Mouse (Mus musculus): ENCODE results near the gene Prkce. TPM values are rescaled to one million over a fixed set of nuclear protein-coding genes. Genes with fewer than 3 reads are reported as not detected.

Prkce gene
- polyA plus RNA-seq, 1 experiment from 2014 or later, result 6.7 TPM

DNA sequence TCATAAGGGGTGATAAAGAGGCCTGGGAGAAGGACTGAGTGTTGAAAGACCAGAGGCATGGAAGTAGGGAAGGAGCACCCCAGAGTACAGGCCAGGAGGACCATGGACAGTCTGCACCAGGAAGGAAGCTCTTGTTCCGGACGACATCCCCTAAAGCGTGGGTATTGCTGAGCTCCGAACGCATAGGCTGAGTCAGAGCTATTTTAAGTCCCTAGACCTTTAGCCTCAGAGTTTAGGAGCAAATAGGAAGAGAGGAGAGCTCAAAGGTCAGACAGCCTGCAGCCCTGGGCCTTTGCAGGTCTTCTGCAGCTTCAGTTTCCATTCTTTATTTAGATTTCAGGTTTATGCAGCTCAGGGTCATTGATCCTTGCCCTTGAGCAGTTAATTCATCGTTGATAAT, 433.5 kb downstream of the Prkce start:
- DNase-seq (ENCODE audit: low spot score), result no peak
- no peaks in the 10 kb centered on the region for H3K9me3 ChIP-seq (replicated peaks; ENCODE audit: control insufficient read depth, low read length)
- H3K4me1 ChIP-seq (ENCODE audit: control insufficient read depth, insufficient read depth, low read length), result no peaks in the 10 kb centered on the region
- no peak overlapping the region for H3K27ac ChIP-seq (replicated peaks; ENCODE audit: low read depth, low read length)
- no peak overlapping the region for H3K4me3 ChIP-seq (ENCODE audit: low read depth, low read length)
- no peak for ATAC-seq (replicated peaks; ENCODE audit: insufficient number of reproducible peaks, low FRiP score, low TSS enrichment, low read depth)
- H3K9ac ChIP-seq (replicated peaks; ENCODE audit: low read length), result no peak overlapping the region
- H3K36me3 ChIP-seq (replicated peaks; ENCODE audit: control insufficient read depth, insufficient read depth, low read depth, low read length), result no peaks in the 10 kb centered on the region
- 48% methylated on average over 6 of the region's 6 CpGs for whole genome bisulfite sequencing
- no peak overlapping the region for H3K4me2 ChIP-seq (ENCODE audit: low read depth, low read length)
- H3K27me3 ChIP-seq (ENCODE audit: control insufficient read depth, insufficient read depth, low read length), result no peaks in the 10 kb centered on the region

DNA sequence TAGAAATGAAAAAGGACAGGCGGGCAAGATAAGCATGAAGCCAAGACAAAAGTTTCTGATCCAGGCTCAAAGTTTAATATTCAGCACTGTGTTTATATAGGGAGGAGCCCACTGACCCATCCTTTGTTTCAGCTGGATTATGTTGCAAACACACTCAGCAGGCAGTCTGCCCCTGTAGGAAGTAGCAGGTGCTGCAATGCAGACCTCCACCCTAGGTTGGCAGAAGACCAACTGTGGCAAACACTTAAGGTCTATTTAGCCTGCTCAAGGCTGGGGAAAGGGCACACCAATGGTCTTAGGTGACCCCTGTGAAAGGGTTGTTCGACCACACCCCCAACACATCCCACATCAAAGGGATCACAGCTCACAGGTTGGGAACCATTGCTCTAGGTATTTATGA, 434.3 kb downstream of the Prkce start:
- no peaks in the 10 kb centered on the region for H3K36me3 ChIP-seq (replicated peaks; ENCODE audit: control insufficient read depth, insufficient read depth, low read depth, low read length)
- no peak overlapping the region for H3K27ac ChIP-seq (replicated peaks; ENCODE audit: low read depth, low read length)
- ATAC-seq (replicated peaks; ENCODE audit: insufficient number of reproducible peaks, low FRiP score, low TSS enrichment, low read depth) (no peak), DNase-seq (ENCODE audit: low spot score) (no peak)
- 81% methylated on average over 2 of the region's 2 CpGs for WGBS
- H3K9me3 ChIP-seq (replicated peaks; ENCODE audit: control insufficient read depth, low read length), result no peaks in the 10 kb centered on the region
- no peaks in the 10 kb centered on the region for H3K4me1 ChIP-seq (ENCODE audit: control insufficient read depth, insufficient read depth, low read length)
- no peak overlapping the region for H3K9ac ChIP-seq (replicated peaks; ENCODE audit: low read length)
- H3K4me3 ChIP-seq (ENCODE audit: low read depth, low read length), result no peak overlapping the region
- no peaks in the 10 kb centered on the region for H3K27me3 ChIP-seq (ENCODE audit: control insufficient read depth, insufficient read depth, low read length)
- no peak overlapping the region for H3K4me2 ChIP-seq (ENCODE audit: low read depth, low read length)

DNA sequence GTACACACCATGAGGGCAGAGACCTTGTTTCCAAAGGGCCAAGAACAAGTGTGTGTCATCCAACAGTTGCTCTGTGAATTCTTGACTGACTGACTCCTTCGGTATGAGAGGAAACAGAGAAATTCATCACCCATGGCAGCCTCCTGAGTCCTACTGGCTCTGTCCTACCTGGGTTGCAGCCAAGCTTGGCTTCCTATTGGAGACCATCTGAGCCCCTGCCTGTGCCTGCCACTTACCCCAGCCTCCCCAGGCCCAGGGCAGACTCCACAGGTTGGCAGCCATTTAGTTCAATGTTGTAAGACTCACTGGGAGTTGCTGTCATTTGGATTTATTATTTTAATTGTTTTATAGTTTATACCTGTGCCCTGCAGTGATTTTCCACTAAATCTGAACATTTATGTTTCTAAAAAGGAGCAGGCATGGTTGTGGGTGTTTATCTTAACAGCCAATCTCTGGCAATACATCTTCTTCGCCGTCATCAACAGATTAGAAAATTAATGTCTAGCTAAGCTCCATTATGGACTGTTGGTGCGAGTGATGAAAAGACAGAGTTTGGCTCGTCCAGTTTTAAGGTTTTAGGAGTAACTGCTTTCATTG, 436.4 kb downstream of the Prkce start:
- Histone ChIP-seq H3K9me3 (replicated peaks; ENCODE audit: control insufficient read depth, low read length) (no peaks in the 10 kb centered on the region), H3K27ac (replicated peaks; ENCODE audit: low read depth, low read length) (no peak overlapping the region), H3K4me1 (ENCODE audit: control insufficient read depth, insufficient read depth, low read length) (no peaks in the 10 kb centered on the region), H3K4me3 (ENCODE audit: low read depth, low read length) (no peak overlapping the region), H3K4me2 (ENCODE audit: low read depth, low read length) (no peak overlapping the region), H3K27me3 (ENCODE audit: control insufficient read depth, insufficient read depth, low read length) (no peaks in the 10 kb centered on the region), H3K9ac (replicated peaks; ENCODE audit: low read length) (no peak overlapping the region), H3K36me3 (replicated peaks; ENCODE audit: control insufficient read depth, insufficient read depth, low read depth, low read length) (no peaks in the 10 kb centered on the region)
- ATAC-seq (replicated peaks; ENCODE audit: insufficient number of reproducible peaks, low FRiP score, low TSS enrichment, low read depth), result no peak
- no peak for DNase-seq (ENCODE audit: low spot score)
- 92% methylated on average over 5 of the region's 5 CpGs for WGBS

DNA sequence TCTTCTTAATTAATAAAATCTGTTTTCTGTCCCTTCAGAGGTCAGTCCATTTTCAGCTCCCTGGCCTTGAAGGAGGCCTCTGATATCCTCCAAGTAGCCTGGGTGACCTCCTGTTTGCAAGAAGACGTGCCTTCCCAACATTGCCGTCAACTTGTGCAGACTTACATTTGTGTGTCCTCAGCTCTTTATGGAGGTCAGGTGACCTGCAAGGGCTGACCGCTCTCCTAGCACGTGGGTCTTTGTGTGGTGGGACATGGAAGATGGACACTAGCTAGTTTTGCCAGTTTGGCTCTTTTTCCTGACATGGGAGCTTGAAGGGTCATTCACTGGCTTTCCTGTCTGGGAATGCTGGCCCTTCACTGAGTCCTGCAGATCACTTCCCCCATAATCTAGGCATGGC, 440.4 kb downstream of the Prkce start:
- WGBS, result 76% methylated on average over 4 of the region's 4 CpGs
- Histone ChIP-seq H3K4me3 (ENCODE audit: low read depth, low read length) (no peak overlapping the region), H3K9ac (replicated peaks; ENCODE audit: low read length) (no peak overlapping the region), H3K36me3 (replicated peaks; ENCODE audit: control insufficient read depth, insufficient read depth, low read depth, low read length) (no peaks in the 10 kb centered on the region), H3K4me2 (ENCODE audit: low read depth, low read length) (no peak overlapping the region), H3K27ac (replicated peaks; ENCODE audit: low read depth, low read length) (no peak overlapping the region), H3K4me1 (ENCODE audit: control insufficient read depth, insufficient read depth, low read length) (no peaks in the 10 kb centered on the region), H3K27me3 (ENCODE audit: control insufficient read depth, insufficient read depth, low read length) (no peaks in the 10 kb centered on the region), H3K9me3 (replicated peaks; ENCODE audit: control insufficient read depth, low read length) (no peaks in the 10 kb centered on the region)
- ATAC-seq (replicated peaks; ENCODE audit: insufficient number of reproducible peaks, low FRiP score, low TSS enrichment, low read depth) (no peak), DNase-seq (ENCODE audit: low spot score) (no peak)

DNA sequence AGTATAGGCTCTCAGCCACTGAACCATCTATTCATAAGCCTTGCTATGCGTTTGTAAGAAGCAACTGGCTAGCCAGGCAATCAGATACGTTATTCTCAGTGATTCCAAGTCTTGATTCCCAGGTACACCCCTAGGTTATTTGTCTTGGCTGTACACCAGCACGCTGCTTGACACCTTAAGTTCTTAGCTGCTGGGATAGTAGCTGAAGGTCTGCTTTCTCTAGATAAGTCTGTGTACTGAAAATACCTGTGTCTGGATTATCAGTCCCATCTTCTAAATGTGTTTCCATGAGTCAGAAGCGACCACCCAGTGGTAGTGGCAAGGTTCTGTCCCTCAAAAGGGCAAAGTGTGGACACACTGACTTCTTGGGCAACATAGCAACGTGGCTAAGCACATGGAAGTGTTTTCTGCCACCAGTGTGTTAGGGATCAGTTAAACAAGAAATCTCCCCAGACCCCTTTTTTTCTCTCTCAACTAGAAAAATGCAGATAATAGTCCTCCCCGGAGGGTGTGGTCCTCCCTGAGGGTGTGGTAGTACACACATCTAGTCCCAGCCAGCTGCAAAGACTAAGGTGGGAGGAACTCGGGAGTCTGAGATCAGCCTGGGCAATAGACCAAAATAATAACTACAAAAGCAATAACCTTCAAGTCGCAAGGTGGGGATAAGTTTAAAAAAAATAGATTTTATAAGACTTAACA, 442.8 kb downstream of the Prkce start:
- H3K27me3 ChIP-seq (ENCODE audit: control insufficient read depth, insufficient read depth, low read length), result no peaks in the 10 kb centered on the region
- ATAC-seq (replicated peaks; ENCODE audit: insufficient number of reproducible peaks, low FRiP score, low TSS enrichment, low read depth), result no peak
- no peaks in the 10 kb centered on the region for H3K9me3 ChIP-seq (replicated peaks; ENCODE audit: control insufficient read depth, low read length)
- H3K27ac ChIP-seq (replicated peaks; ENCODE audit: low read depth, low read length), result no peak overlapping the region
- 78% methylated on average over 8 of the region's 8 CpGs for WGBS
- H3K4me2 ChIP-seq (ENCODE audit: low read depth, low read length), result no peak overlapping the region
- no peak for DNase-seq (ENCODE audit: low spot score)
- no peaks in the 10 kb centered on the region for H3K4me1 ChIP-seq (ENCODE audit: control insufficient read depth, insufficient read depth, low read length)
- no peak overlapping the region for H3K9ac ChIP-seq (replicated peaks; ENCODE audit: low read length)
- H3K4me3 ChIP-seq (ENCODE audit: low read depth, low read length), result no peak overlapping the region
- no peaks in the 10 kb centered on the region for H3K36me3 ChIP-seq (replicated peaks; ENCODE audit: control insufficient read depth, insufficient read depth, low read depth, low read length)

DNA sequence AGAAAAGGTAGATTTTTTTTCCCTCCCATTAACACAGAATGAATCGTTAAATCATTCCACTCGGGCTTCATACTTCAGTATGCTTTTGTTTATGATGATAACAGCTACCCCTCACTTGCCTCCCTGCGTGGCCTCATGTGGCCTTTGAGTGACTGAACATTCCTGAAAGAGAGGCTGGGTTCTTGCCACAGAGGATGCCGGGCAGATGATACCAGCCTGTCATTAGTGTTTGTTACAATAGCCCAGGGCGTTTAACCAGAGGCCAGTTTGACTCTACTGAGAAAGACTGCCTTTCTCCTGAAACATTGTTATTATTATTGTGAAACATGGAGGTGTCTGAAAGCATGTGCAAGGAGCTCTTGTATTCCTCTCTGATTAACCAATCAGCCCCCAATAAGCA, 444.2 kb downstream of the Prkce start:
- WGBS, result 64% methylated on average over 5 of the region's 5 CpGs

DNA sequence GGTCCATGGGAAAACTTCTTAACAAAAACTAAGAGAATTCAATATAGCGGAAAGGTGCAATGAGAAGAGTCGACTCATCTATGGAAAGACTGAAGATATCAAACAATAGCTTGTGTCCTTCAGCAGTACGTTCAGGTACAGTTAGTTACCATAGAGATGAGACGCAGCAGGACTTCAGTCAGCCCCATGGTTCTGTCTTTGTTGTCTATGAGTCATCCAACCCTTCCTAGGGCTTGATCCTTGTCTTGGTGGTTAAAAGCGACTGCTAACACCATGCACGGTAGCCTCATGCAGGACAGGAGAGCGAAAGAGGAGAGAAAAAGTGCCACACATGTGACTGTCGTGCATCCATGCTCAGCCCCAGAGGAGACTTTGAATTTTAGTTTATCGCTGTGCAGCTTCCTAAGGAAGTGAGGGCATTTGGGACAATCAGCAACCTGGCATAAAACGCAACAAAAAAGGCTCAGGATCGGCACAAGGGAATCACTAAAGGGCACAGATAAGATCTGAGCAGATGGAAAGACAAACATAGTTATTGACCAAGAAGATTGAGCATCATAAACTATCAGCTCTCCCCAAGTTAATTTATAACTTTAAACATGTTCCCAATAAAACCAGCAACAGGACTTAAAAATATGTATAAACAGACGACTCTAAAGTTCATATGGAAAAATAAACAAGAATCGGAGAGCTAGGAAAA, 448.2 kb downstream of the Prkce start:
- Histone ChIP-seq H3K9me3 (replicated peaks; ENCODE audit: control insufficient read depth, low read length) (no peaks in the 10 kb centered on the region), H3K4me3 (ENCODE audit: low read depth, low read length) (no peak overlapping the region), H3K36me3 (replicated peaks; ENCODE audit: control insufficient read depth, insufficient read depth, low read depth, low read length) (no peaks in the 10 kb centered on the region), H3K9ac (replicated peaks; ENCODE audit: low read length) (no peak overlapping the region), H3K27me3 (ENCODE audit: control insufficient read depth, insufficient read depth, low read length) (no peaks in the 10 kb centered on the region), H3K4me1 (ENCODE audit: control insufficient read depth, insufficient read depth, low read length) (no peaks in the 10 kb centered on the region; the same call in 1 of the 2 replicates), H3K27ac (replicated peaks; ENCODE audit: low read depth, low read length) (no peak overlapping the region), H3K4me2 (ENCODE audit: low read depth, low read length) (no peak overlapping the region)
- WGBS, result 88% methylated on average over 13 of the region's 13 CpGs
- ATAC-seq (replicated peaks; ENCODE audit: insufficient number of reproducible peaks, low FRiP score, low TSS enrichment, low read depth) (no peak), DNase-seq (ENCODE audit: low spot score) (no peak)

More for the DNA sequence above, 444.2 kb downstream of the Prkce start:
- Histone ChIP-seq H3K27ac (replicated peaks; ENCODE audit: low read depth, low read length) (no peak overlapping the region), H3K4me1 (ENCODE audit: control insufficient read depth, insufficient read depth, low read length) (no peaks in the 10 kb centered on the region), H3K4me2 (ENCODE audit: low read depth, low read length) (no peak overlapping the region), H3K9me3 (replicated peaks; ENCODE audit: control insufficient read depth, low read length) (no peaks in the 10 kb centered on the region), H3K4me3 (ENCODE audit: low read depth, low read length) (no peak overlapping the region), H3K9ac (replicated peaks; ENCODE audit: low read length) (no peak overlapping the region), H3K36me3 (replicated peaks; ENCODE audit: control insufficient read depth, insufficient read depth, low read depth, low read length) (no peaks in the 10 kb centered on the region), H3K27me3 (ENCODE audit: control insufficient read depth, insufficient read depth, low read length) (no peaks in the 10 kb centered on the region)
- DNase-seq (ENCODE audit: low spot score) (no peak), ATAC-seq (replicated peaks; ENCODE audit: insufficient number of reproducible peaks, low FRiP score, low TSS enrichment, low read depth) (no peak)

DNA sequence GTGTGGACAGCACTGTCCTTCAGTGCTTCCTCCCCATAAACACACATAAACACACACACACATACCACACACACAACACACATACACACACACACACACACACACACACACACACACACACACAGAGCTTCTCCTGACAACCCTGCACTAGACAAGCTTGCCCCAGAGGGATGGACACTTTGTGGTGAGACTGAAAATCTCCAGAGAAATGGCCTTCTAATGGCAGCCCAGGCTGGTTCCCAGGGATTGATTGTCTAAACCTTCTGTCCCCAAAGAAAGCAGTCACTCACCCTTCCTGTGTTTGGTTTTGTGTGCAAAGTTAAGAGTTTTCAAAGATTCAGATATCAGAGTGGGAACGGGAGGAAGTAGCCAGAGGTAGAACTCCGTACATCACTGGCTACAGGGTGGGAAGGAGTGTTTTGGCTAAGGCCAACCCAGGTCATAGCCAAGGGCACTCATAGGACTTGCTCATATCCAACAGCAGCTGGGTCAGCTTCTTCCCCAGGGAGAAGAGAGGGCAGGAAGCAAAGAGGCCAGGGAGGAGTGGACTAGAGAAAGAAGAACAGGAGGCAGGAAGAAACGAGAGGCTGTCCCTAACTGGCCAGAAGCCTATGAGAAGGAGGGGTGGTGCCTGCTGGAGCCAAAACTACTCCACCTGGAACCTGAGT, 450.1 kb downstream of the Prkce start:
- H3K4me3 ChIP-seq (ENCODE audit: low read depth, low read length), result no peak overlapping the region
- no peak overlapping the region for H3K9ac ChIP-seq (replicated peaks; ENCODE audit: low read length)
- no peak overlapping the region for H3K27ac ChIP-seq (replicated peaks; ENCODE audit: low read depth, low read length)
- H3K4me2 ChIP-seq (ENCODE audit: low read depth, low read length), result no peak overlapping the region
- H3K36me3 ChIP-seq (replicated peaks; ENCODE audit: control insufficient read depth, insufficient read depth, low read depth, low read length), result no peaks in the 10 kb centered on the region
- DNase-seq (ENCODE audit: low spot score) (no peak), ATAC-seq (replicated peaks; ENCODE audit: insufficient number of reproducible peaks, low FRiP score, low TSS enrichment, low read depth) (no peak)
- no peaks in the 10 kb centered on the region for H3K9me3 ChIP-seq (replicated peaks; ENCODE audit: control insufficient read depth, low read length)
- WGBS, result 50% methylated on average over 3 of the region's 3 CpGs
- no peaks in the 10 kb centered on the region; the same call in 1 of the 2 replicates for H3K4me1 ChIP-seq (ENCODE audit: control insufficient read depth, insufficient read depth, low read length)
- no peaks in the 10 kb centered on the region for H3K27me3 ChIP-seq (ENCODE audit: control insufficient read depth, insufficient read depth, low read length)

Measured in embryonic facial prominence, embryonic 11.5 days (tissue).